Mouse (Mus musculus): Measurements from ENCODE around the gene Myo18a.

Gene Myo18a

GRCm38 (mm10) chr11:77867419-77868083 is 104.5 kb downstream of the Myo18a start:
- no peak for DNase-seq (ENCODE audit: low read depth, low spot score)

GRCm38 (mm10) chr11:77871436-77871835 is 108.4 kb downstream of the Myo18a start:
- DNase-seq (ENCODE audit: low read depth, low spot score), result no peak

- no peak for DNase-seq (ENCODE audit: low read depth, low spot score)
These were observed 109.2 kb downstream of the Myo18a start for GRCm38 (mm10) chr11:77872236-77872635.

- peak; percentile 34 for DNase-seq (ENCODE audit: low read depth, low spot score)
These were observed 109.6 kb downstream of the Myo18a start for GRCm38 (mm10) chr11:77872685-77873084.

GRCm38 (mm10) chr11:77873116-77873515 is 110.1 kb downstream of the Myo18a start:
- DNase-seq (ENCODE audit: low read depth, low spot score), result no peak

GRCm38 (mm10) chr11:77874685-77875231 is 111.7 kb downstream of the Myo18a start:
- DNase-seq (ENCODE audit: low read depth, low spot score), result no peak

GRCm38 (mm10) chr11:77875269-77875668 is 112.2 kb downstream of the Myo18a start:
- no peak for DNase-seq (ENCODE audit: low read depth, low spot score)

- DNase-seq (ENCODE audit: low read depth, low spot score), result no peak
These were observed 113.1 kb downstream of the Myo18a start for GRCm38 (mm10) chr11:77875847-77876759.

GRCm38 (mm10) chr11:77876760-77877148 is 113.7 kb downstream of the Myo18a start:
- no peak for DNase-seq (ENCODE audit: low read depth, low spot score)

- DNase-seq (ENCODE audit: low read depth, low spot score), result no peak
These were observed 121.6 kb downstream of the Myo18a start for GRCm38 (mm10) chr11:77884524-77885245.

- DNase-seq (ENCODE audit: low read depth, low spot score), result no peak
These were observed 122.2 kb downstream of the Myo18a start for GRCm38 (mm10) chr11:77885246-77885575.

- no peak for DNase-seq (ENCODE audit: low read depth, low spot score)
These were observed 124.4 kb downstream of the Myo18a start for GRCm38 (mm10) chr11:77887373-77887960.

- DNase-seq (ENCODE audit: low read depth, low spot score), result no peak
These were observed 125.8 kb downstream of the Myo18a start for GRCm38 (mm10) chr11:77888846-77889245.

GRCm38 (mm10) chr11:77889484-77889883 is 126.4 kb downstream of the Myo18a start:
- DNase-seq (ENCODE audit: low read depth, low spot score), result no peak

GRCm38 (mm10) chr11:77890648-77891258 is 127.7 kb downstream of the Myo18a start:
- no peak for DNase-seq (ENCODE audit: low read depth, low spot score)

GRCm38 (mm10) chr11:77892883-77893282 is 129.8 kb downstream of the Myo18a start:
- DNase-seq (ENCODE audit: low read depth, low spot score), result no peak

GRCm38 (mm10) chr11:77893283-77893682 is 130.2 kb downstream of the Myo18a start:
- no peak for DNase-seq (ENCODE audit: low read depth, low spot score)

- DNase-seq (ENCODE audit: low read depth, low spot score), result peak; percentile 74
These were observed 131.0 kb downstream of the Myo18a start, which contains the start of gene Pipox for GRCm38 (mm10) chr11:77893787-77894718. Gene Pipox (minus strand): TSS chr11:77894096.

- no peak for DNase-seq (ENCODE audit: low read depth, low spot score)
These were observed 131.9 kb downstream of the Myo18a start for GRCm38 (mm10) chr11:77894967-77895366.

- DNase-seq (ENCODE audit: low read depth, low spot score), result no peak
These were observed 133.0 kb downstream of the Myo18a start for GRCm38 (mm10) chr11:77896011-77896410.

Measured in 3T3-L1 (cell line).